Mouse (Mus musculus) myocyte (in vitro differentiated cells): ENCODE results near the gene Cyp1a1. TPM values are rescaled to one million over a fixed set of nuclear protein-coding genes. Genes with fewer than 3 reads are reported as not detected.

Experiments used
- H3K27me3 ChIP-seq: one replicate; pipeline ENCODE4 v1.6.1; 2011; ENCODE audit not compliant: control insufficient read depth, insufficient read depth, insufficient read length
- H3K36me3 ChIP-seq: one replicate; pipeline ENCODE4 v1.6.1; 2011; ENCODE audit not compliant: control insufficient read depth, insufficient read depth
- H3K4me2 ChIP-seq: one replicate; pipeline ENCODE4 v1.6.1; 2011; ENCODE audit warnings: low read depth, control low read depth
- H3K4me3 ChIP-seq: one replicate; pipeline ENCODE4 v1.5.1; 2011; ENCODE audit warnings: mild to moderate bottlenecking, control low read depth, moderate library complexity
- H3K79me2 ChIP-seq: one replicate; pipeline ENCODE4 v1.6.1; 2011; ENCODE audit not compliant: control insufficient read depth, insufficient read depth
- H3ac ChIP-seq: one replicate; pipeline ENCODE4 v1.6.1; 2011; ENCODE audit not compliant: control insufficient read depth, insufficient read length
- CEBPB ChIP-seq: IDR thresholded peaks from 2 replicates; pipeline ENCODE4 v1.6.1; 2011; ENCODE audit warnings: mild to moderate bottlenecking, moderate library complexity; ENCODE audit not compliant: poor library complexity, insufficient read depth, severe bottlenecking
- E2F4 ChIP-seq: IDR thresholded peaks from one replicate; pipeline ENCODE4 v1.6.1; 2011; ENCODE audit warnings: mild to moderate bottlenecking, control low read depth, moderate library complexity; ENCODE audit not compliant: insufficient read depth
- MAX ChIP-seq: IDR thresholded peaks from one replicate; pipeline ENCODE4 v1.6.1; 2011; ENCODE audit warnings: low read depth, mild to moderate bottlenecking, control low read depth
- MYOD1 ChIP-seq, 3 experiments: IDR thresholded peaks; one replicate each; pipeline ENCODE4 v1.6.1; 2011; ENCODE audit warnings: control low read depth in 2 of 3, low read depth in 2 of 3, mild to moderate bottlenecking in 2 of 3, moderate library complexity in 1 of 3; ENCODE audit not compliant: insufficient read length in 2 of 3, control insufficient read depth in 1 of 3
- MYOG ChIP-seq, 3 experiments: IDR thresholded peaks; one replicate each; pipeline ENCODE4 v1.6.1; 2011; ENCODE audit warnings: control low read depth in 2 of 3, low read depth in 2 of 3, mild to moderate bottlenecking in 2 of 3; ENCODE audit not compliant: insufficient read length in 2 of 3, control insufficient read depth in 1 of 3, insufficient read depth in 1 of 3
- POLR2A ChIP-seq: IDR thresholded peaks from one replicate; pipeline ENCODE4 v1.6.1; 2011; ENCODE audit warnings: low read depth, mild to moderate bottlenecking, control low read depth, moderate library complexity; ENCODE audit not compliant: insufficient read length
- POLR2AphosphoS2 ChIP-seq: IDR thresholded peaks from one replicate; pipeline ENCODE4 v1.6.1; 2011; ENCODE audit warnings: low read depth, control low read depth; ENCODE audit not compliant: insufficient read length
- REST ChIP-seq: IDR thresholded peaks from one replicate; pipeline ENCODE4 v1.6.1; 2011; ENCODE audit warnings: mild to moderate bottlenecking, control low read depth, moderate library complexity; ENCODE audit not compliant: insufficient read depth, insufficient read length
- SRF ChIP-seq: IDR thresholded peaks from one replicate; pipeline ENCODE4 v1.6.1; 2011; ENCODE audit warnings: low read depth; ENCODE audit not compliant: control insufficient read depth, insufficient read length
- TCF12 ChIP-seq: IDR thresholded peaks from one replicate; pipeline ENCODE4 v1.6.1; 2011; ENCODE audit warnings: mild to moderate bottlenecking, control low read depth; ENCODE audit not compliant: poor library complexity, insufficient read depth, severe bottlenecking
- TCF3 ChIP-seq: IDR thresholded peaks from one replicate; pipeline ENCODE4 v1.6.1; 2011; ENCODE audit warnings: low read depth, control low read depth; ENCODE audit not compliant: insufficient read length
- USF1 ChIP-seq: IDR thresholded peaks from one replicate; pipeline ENCODE4 v1.6.1; 2011; ENCODE audit warnings: low read depth, mild to moderate bottlenecking, control low read depth, moderate library complexity
- polyA plus RNA-seq: library from polyadenylated mRNA; unstranded; fragments of >200 nt; fragmentation: generic; extraction: Trizol; gene quantifications from one replicate; pipeline ENCODE4 v1.2.1, GENCODE M21; 2012; ENCODE audit warnings: missing spikeins

Gene Cyp1a1
- polyA plus RNA-seq, 1 experiment, result not detected

DNA sequence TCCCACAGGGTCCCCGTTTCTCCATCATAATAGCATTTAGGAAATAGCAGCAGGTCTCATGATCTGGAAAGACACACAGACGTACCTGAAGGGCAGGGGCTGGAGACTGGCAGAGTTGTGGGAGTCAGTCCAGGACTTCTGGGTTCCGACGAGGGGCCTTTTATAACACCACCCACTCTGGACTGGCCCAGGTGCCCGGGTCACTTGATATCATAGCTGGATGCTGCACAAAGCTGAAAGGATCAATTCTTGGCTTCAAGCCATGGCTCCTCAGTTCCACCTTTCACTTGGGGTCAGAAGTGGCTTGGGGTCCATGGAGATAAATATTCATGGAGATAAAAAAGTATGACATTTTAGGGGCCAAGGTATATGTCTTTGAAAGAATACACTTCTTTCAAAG is 4.2 kb upstream of the Cyp1a1 start, which contains the start of gene Cyp1a2:
Gene Cyp1a2 (minus strand): TSS at position 184 of the 400 bp plus-strand sequence.
- no peaks in the 10 kb centered on the region for H3K36me3 ChIP-seq
- no peak for TF ChIP-seq MYOG (IDR thresholded peaks at IDR 0.05; ENCODE audit: control insufficient read depth in 1 of 3, insufficient read depth in 1 of 3, insufficient read length in 2 of 3, low read depth in 2 of 3)
- no peak within 1 kb of the TSS for H3K4me2 ChIP-seq
- H3ac ChIP-seq, result no peak within 1 kb of the TSS
- peaks cover 23% of the 10 kb centered on the region for H3K27me3 ChIP-seq
- H3K79me2 ChIP-seq, result no peaks in the 10 kb centered on the region
- no peak within 1 kb of the TSS for H3K4me3 ChIP-seq

DNA sequence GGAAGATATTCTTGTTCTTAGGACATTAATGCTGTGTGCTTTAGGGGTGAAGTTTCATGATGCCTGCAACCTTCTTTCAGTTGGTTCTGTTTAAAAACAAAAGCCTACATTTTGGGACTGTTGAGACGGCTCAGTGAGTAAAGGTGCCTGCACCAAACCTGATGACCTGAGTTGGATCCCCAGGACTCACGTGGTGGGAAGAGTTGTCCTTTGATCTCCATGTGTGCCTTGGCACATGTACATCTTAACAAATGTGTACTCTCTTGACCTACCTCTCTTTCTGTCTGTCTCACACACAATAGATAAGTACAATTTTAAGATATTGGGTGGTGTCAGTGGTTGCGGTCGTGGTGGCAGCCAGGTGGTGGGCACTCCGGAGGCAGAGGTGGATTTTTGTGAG is 1.7 kb upstream of the Cyp1a1 start:
- Histone ChIP-seq H3K4me3 (no peak overlapping the region), H3K36me3 (no peaks in the 10 kb centered on the region), H3ac (no peak overlapping the region), H3K4me2 (no peak overlapping the region), H3K27me3 (peaks cover 10% of the 10 kb centered on the region), H3K79me2 (no peaks in the 10 kb centered on the region)
- TF ChIP-seq CEBPB (no peak), MYOD1 (IDR thresholded peaks at IDR 0.05; ENCODE audit: control insufficient read depth in 1 of 3, insufficient read length in 2 of 3, low read depth in 2 of 3) (no peak), MYOG (IDR thresholded peaks at IDR 0.05; ENCODE audit: control insufficient read depth in 1 of 3, insufficient read depth in 1 of 3, insufficient read length in 2 of 3, low read depth in 2 of 3) (no peak), TCF3 (no peak), USF1 (no peak), SRF (no peak)

DNA sequence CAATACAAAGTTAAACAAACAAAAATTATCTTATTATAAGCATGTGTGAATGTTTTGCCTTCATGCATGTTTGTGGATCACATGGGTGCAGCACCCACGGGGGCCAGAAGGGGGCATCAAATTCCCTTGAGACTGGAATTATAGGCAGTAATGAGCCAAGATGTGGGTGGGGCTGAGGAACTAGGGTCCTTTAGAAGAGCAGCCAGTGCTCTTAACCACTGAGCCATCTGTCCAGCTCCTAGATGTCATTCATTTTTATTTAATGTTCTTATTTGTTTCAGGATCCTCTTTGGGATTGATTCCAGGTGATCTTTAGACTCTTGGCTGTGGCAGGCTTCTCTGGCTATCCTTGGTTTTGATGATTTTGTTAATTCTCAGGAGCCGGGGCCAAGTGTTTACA is 430 bp downstream of the Cyp1a1 start:
- Histone ChIP-seq H3K4me2 (no peak overlapping the region), H3K27me3 (no peaks in the 10 kb centered on the region), H3ac (no peak overlapping the region), H3K36me3 (no peaks in the 10 kb centered on the region), H3K4me3 (no peak overlapping the region), H3K79me2 (no peaks in the 10 kb centered on the region)
- TF ChIP-seq TCF12, result no peak
- no peak for TF ChIP-seq CEBPB
- no peak for TF ChIP-seq SRF
- TF ChIP-seq REST, result no peak
- TF ChIP-seq TCF3, result no peak
- TF ChIP-seq POLR2A, result no peak
- no peak for TF ChIP-seq MAX
- TF ChIP-seq MYOD1 (IDR thresholded peaks at IDR 0.05; ENCODE audit: control insufficient read depth in 1 of 3, insufficient read length in 2 of 3, low read depth in 2 of 3), result no peak
- no peak for TF ChIP-seq USF1
- TF ChIP-seq MYOG (IDR thresholded peaks at IDR 0.05; ENCODE audit: control insufficient read depth in 1 of 3, insufficient read depth in 1 of 3, insufficient read length in 2 of 3, low read depth in 2 of 3), result no peak
- no peak for TF ChIP-seq E2F4
- no peak for TF ChIP-seq POLR2AphosphoS2

DNA sequence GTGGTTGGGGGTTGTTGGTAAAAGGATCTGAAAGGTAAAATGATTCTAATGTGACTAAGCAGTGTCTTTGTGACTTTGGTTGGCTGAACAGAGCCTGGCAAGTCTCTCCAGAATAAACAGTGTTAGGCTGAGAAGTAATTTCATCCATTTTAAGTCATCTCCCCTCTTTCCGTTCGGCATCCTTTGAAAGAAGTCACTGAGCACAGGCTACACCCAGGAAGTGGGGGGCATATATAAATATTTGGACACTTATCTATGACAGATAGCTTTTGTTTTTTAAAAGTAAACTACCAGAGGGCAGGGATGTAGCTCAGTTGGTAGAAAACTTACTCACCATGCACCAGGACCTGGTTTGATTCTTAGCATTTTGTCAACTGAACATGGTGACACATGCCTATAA is 878 bp downstream of the Cyp1a1 start:
- H3K79me2 ChIP-seq, result no peaks in the 10 kb centered on the region
- no peaks in the 10 kb centered on the region for H3K36me3 ChIP-seq
- TF ChIP-seq MYOG (IDR thresholded peaks at IDR 0.05; ENCODE audit: control insufficient read depth in 1 of 3, insufficient read depth in 1 of 3, insufficient read length in 2 of 3, low read depth in 2 of 3) (no peak), POLR2A (no peak), USF1 (no peak), MAX (no peak), MYOD1 (IDR thresholded peaks at IDR 0.05; ENCODE audit: control insufficient read depth in 1 of 3, insufficient read length in 2 of 3, low read depth in 2 of 3) (no peak), TCF12 (no peak), E2F4 (no peak), REST (no peak), SRF (no peak), TCF3 (no peak), POLR2AphosphoS2 (no peak), CEBPB (no peak)
- no peak overlapping the region for H3ac ChIP-seq
- H3K4me3 ChIP-seq, result no peak overlapping the region
- H3K4me2 ChIP-seq, result no peak overlapping the region
- no peaks in the 10 kb centered on the region for H3K27me3 ChIP-seq

DNA sequence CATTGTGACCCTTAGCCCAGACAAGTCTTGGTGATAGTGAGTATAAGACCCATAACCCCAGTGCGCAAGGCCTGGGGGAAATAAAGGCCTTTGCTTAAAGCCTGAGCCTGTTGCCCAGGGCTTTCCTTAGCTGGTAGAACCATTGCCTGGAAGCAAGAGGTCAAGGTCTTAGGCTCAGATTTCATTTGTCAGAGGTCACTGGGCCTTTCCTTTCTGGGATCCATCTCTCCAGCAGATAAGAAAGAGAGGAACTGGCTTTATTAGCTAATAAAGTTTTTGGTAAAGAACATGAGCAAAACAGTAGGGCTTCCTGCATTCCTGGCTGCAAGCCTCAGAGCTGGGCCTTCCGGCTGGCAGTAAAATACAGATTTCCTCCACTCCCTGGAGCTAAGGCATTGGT is 6.4 kb downstream of the Cyp1a1 start:
- peaks cover 29% of the 10 kb centered on the region for H3K27me3 ChIP-seq
- H3K4me3 ChIP-seq, result no peak overlapping the region
- H3K36me3 ChIP-seq, result no peaks in the 10 kb centered on the region
- TF ChIP-seq MYOD1 (IDR thresholded peaks at IDR 0.05; ENCODE audit: control insufficient read depth in 1 of 3, insufficient read length in 2 of 3, low read depth in 2 of 3) (no peak), POLR2AphosphoS2 (no peak), REST (no peak)
- H3ac ChIP-seq, result no peak overlapping the region
- H3K79me2 ChIP-seq, result no peaks in the 10 kb centered on the region
- no peak overlapping the region for H3K4me2 ChIP-seq
